Mouse (Mus musculus) heart, postnatal 4 days (tissue): Measurements from ENCODE around the gene B3galt1. TPM values are rescaled to one million over a fixed set of nuclear protein-coding genes. Genes with fewer than 3 reads are reported as not detected.

ENCODE experiments used
- DNase-seq: peaks from one replicate; pipeline ENCODE4 v3.0.0; 2021
- total RNA-seq, 2 experiments: library from RNA; stranded (reverse); gene quantifications; 2 replicates each; pipeline ENCODE4 v1.2.3; 2021

Gene B3galt1
- 1 to 10 TPM; 6.6 to 6.7 TPM for total RNA-seq

DNA sequence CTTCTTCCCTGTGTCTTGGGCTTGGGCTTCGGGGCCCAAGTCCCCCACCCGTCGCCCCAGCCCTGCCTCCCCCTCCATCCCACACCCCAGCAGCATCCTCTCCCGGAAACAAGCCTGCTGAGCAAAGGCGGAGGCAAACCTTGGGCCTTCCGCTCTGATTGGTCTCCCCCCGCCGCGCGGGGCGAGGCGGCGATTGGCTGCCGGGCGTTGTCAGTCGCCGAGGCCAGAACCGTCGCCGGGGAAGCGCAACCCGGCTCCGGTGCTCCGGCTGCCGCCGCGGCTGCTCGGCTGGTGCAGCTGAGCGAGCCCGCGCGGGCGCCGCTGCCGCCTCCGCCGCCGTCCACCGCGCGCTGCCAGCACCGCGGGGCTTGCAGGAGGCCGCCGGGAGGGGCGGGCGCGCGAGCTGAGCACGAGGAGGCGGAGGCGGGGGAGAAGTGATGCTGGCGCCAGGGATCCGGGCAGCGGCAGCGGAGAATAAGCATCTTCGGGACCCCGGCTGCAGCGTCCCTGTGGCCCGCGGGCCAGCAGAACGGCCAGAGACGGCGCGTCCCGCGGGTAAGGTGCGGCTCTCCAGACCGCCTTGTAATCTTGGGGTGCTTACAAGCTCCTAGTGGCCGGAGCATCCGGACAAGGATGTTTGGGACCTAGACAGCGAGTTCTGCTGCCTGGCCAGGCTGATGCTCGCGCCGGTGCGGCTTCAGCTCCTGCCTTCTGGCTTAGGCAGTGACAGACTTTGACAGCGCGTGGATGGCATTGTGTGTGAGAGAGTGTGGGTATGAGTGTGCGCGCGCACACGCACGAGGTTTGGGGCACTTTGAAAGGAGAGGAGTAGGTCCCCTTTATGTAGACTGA lies at the start of gene B3galt1:
B3galt1 (plus strand) TSS at position 392 of the 852 bp plus-strand sequence.
- peak; percentile 87 for DNase-seq

DNA sequence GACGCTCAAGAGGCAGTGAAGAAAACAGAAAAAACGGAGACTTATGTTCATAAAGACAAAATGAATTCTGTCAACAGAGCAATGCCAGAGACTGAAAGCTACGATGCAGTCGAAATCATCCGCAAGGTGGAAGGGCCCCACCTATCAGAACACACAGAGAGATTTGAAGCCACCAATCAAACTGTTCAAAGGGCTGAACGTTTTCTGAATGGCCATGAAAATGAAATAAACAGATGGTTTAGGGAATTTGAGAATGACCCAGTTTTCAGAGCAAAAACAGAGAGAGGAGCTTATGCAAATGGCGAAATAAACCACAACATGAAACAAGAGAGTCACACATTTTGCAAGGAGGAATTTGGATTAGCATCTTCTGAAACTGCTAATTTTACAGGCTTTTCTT lies 49.3 kb upstream of the B3galt1 start:
- DNase-seq = no peak

DNA sequence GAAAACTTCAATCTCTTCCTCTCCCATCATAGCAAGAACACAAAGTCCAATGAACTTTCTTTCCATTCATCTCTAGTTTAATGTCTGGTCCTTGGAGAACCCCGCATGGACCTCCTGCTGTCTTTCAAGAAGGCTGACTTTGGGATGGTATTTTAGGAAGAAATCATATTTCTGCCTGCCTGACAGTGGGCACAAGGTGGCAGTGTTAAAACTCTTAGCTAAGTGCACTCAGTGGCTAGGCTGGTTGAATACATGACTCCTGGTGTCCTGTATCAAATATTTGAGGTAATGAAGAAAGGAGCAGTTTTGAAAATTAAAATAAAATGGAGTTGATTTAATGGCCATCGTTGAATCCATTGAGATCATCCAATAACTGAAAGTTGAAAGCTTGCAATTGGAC lies 30.3 kb upstream of the B3galt1 start:
- no peak for DNase-seq

DNA sequence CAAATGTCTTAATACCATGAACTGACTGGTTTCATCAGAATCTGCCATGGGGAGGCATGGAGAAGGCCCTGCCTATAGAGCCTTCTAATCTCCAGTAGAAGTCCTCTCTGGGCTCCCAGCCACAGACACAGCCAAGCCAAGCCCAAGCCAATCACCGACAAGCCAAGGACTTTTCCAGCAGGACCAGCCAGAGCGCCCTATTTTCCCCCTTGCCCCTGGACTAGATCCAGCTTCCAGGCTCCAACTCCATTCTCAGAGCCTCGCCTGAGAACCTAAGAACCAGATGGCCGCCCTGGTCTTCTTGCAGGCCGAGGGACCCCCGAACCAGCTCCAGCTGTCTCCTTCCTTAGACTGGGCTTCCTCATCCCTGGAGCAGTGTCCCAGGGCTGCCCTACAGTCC lies 26.2 kb upstream of the B3galt1 start:
- no peak for DNase-seq

DNA sequence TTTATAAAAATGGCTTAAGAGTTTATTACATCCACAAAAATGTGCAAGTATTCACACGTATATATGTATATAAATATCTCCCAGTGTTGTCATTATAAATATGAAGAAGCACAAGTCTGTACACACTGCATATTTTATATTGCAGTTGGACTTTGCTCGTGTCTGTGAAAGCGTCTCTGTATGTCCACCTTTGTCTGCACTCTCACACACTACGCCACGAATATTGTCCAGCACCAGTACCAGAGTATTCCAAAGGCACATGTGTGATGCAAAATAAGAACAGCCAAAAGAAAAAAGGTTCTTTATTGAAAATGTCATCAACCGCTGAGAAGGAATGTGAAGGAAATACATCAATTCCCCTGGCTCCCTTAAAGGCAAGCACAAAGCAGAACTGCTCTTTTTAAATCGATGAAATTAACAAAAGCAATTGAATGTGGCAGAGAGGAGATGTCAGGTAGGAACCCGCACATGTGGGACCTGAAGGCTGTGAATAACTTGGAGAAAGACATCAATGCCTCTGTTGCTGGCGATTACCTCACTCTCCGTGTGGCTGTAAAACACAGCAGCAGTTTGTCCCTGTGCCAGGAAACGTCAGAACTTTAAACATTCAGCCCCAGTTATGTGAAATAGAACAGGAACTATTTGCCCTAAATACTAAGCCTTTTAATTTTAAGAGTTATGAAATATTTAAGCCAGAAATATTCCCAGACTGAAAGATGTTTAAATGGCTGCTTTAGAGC lies 23.5 kb upstream of the B3galt1 start:
- no peak for DNase-seq

DNA sequence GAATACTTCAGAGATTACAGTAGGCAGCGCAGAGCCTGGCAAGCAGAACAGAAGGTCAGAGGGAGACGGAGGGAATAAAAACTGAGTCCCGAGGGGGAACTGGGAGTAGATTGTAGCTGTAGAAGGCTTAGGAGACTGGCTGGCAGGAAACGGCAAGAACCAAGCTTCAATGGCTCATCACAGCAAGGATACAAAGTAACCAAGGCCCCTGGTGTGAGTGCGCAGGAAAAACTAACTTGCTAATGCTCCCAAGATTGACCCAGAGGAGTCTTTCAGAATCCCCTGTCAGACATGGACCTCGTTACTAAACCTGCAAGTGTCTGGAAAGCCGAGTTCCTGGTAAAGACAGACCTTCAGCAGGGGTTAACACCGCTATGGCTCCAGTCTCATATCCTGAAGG lies 21.2 kb upstream of the B3galt1 start:
- DNase-seq = no peak

DNA sequence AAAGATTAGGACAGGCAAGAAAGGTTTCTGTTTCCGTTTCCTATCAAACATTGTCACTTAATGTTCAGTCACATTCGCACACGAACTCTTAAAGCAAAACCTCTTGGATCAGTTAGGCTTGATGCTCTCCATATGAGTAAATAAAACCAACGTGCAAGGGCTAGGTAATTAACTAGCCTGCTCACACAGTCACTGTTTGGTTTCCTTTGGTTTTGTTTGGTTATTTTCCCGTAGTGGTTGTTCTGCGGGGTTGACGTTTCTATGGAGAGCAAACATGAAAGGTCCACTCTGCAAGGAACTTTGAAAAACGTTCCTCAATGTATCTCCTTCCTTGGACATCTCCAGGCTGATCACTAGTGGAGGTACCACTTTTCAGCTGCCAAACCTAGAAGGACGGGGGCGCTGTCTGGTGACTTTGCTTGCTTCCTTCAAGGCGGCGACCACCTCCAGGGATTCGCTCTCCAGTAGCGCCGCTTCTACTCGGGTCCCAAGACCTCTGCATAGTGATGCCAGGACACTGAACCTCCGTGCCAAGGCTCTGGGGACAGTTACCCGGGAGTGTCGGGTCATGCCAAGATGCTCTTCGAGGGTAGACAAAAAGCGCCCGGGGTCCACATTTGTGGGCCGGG lies 706 bp upstream of the B3galt1 start:
- DNase-seq = peak; percentile 42

DNA sequence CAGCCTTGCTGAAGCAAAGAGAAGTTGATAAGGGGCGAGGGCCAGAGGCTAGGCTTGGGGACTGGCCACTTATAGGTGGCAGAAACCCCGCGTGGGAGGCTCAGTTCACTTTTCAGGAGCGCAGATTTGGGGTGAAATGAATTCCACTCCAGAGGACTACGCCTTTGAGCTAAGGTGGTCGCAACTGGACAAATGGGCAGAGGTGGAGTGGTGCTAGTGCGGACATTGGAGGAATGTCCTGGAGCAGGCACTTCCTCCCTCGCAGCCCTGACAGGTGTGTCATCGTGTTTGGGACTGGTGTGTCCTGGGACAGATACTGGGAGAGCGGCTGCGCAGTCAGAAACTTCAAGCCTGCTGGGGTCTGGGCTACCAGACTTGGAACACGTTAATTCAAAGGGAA lies 895 bp downstream of the B3galt1 start:
- peak; percentile 7 for DNase-seq

DNA sequence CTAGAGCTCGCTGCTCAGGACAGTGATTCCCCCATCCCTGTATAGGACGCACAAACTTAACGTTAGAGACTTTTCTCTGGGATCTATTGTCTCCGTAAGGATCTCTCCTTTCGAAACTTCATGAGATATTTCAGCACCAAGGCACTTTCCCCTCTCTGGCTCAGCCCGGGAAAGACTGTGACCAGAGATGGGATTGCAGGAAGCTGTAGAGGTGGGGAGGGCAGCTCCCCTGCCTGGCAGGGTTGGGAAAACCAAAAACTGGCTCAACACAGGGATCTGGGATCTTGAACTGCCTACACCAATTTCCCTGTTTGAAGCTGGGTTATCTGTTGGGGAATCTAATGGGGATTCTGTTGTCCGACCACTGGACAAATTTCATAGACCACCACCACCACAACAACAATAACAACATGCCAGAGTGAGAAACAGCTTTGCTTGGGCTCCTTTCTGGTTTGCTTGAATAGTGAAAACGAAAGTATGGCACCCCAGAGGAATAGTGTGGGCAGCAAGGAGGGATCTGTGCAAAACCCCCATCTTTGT lies 1.5 kb downstream of the B3galt1 start:
- no peak for DNase-seq

DNA sequence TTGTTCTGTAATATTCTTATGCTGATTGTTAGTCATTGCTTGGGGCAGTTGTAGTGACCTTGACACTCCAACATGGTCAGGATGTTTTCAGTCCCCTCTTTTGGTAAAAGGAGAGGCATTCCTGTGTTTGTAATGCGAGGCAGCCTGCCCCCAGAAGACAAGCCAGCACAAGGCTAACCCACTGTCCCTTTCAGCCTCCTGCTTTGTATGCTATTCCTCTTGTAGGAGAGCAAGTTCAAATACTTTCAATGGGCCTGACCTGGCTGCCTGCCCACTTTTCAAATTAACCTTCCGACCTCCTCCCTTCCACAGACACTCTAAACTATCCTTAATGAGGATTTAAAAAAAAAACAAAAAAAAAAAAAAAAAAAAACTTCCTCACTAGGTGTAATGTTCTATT lies 11.0 kb downstream of the B3galt1 start:
- no peak for DNase-seq

DNA sequence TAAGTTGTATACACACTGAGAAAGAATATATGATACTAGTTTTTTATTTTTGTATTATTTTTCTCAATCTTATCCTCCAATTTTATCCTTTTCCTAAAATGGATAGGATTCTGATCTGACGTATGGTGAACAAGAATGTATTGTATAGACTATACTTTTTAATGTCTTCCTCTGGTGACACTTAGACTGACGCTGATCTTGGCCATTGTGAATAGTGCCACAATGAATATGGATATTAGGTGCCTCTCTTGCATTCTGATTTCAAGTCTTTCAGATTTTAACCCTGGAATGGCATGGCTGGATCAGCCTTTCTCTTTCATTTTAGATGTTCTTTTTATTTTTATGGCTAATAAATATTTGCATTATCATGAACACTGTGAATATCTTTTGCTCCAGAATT lies 17.4 kb downstream of the B3galt1 start:
- no peak for DNase-seq

DNA sequence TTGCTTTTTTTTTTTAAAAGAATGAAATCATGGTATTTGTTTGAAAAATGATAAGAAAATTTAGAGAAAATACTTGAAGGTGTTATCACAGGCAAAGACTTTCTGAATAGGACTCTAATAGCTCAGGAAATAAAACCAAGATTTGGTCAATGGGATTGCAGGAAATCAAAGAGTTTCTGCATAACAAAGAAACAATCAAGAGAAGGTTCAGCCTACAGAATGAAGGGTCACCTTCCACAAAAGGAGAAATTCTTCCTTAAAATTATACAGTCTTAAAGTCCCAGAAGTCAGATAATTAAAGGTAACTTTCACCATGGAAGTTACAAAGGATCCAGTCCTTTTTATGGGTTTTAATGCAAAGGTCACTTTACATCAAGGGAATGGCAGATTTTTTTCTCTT lies 24.7 kb downstream of the B3galt1 start:
- no peak for DNase-seq

DNA sequence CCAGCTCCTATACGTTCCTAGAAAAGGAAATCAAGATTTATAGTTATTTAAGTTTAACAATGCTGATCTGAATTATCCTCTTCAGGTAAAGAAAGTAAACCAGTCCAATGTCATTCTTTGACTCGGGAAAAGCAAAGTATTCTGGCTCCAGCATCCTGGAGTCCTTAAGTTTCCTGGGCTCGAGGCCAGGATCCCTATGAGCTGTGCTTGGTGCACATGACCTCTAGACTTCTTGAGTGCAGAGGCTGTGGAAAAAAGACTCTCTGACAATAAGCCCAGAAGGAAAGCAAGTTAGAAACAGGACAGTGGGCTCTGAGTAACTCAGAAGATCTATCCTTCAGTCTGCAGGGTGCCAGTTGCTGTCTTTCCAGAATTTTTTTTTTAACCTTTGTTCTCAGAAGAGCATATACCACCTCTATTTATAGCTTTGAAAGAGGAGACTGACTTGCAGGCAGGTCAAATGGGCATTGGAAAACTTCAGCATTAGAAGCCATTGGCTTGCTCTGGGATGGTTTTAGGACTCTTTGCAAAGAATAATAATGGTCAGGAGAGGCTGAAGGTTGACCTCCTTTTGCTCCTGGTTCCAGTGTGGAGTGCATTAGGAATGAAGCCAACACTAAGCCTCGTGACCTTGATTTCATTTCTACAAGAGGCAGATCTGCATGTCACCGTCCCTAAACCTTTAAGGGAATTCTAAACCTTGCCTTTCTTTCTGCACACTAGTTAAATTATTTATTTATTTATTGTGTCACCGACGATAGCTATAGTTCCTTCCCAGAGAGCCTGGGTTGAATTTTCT lies 26.4 kb downstream of the B3galt1 start:
- peak; percentile 63 for DNase-seq

DNA sequence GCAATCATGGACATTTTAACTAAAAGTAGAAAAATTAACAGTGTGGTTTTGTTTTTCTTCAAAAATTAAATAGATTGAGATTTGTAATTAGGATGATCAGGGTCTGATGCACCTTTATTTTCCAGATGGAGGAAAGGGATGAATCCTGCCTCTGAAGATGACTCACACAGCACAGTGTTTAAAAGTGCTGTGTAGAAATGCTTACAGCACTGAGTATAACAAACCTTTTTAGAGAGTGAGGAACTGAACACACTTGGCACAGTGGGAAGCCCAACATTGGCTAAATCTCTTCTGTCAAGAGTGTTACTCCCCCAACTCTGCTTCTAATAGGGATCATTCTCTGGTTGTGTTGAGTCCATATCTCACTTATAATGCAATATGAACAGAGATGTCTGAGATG lies 57.2 kb downstream of the B3galt1 start:
- DNase-seq = no peak

DNA sequence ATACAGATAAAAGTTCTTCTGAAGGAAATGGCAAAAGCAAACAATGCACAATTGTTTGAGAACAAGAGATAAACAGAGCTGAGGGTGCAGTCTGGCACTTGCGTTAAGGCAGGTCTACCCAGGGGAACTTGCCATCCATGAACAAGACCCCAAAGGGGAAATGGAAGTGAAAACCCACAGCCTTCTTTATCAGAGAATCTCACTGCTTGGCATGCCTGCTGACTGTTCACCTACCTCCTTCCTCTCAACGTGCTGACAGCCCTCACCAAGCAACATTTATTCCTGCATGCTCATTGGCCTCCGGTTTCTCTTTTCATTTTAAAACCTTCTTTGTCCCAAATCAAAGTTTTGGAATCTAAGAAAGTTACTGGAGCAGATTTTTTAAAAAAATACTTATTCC lies 62.0 kb downstream of the B3galt1 start:
- no peak for DNase-seq

DNA sequence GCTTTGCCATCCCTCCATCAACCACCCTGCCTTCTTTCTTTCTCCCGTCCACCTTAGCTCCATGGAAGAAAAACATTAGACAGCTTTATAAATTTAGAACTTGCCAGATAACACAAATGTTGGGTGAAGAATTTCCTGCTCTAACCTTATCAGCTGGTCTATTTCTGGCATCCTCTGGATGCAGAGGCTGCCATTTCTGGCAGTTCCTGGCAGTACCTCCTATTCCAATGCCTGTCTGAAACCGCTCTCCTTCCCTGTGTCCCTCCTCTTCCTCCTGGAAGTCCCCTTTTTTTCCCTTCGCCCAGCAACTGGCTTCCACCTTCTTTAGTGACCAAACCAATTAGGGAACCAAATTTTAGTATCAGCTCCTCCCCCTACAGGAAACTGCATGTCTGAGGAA lies 62.6 kb downstream of the B3galt1 start:
- peak; percentile 34 for DNase-seq

DNA sequence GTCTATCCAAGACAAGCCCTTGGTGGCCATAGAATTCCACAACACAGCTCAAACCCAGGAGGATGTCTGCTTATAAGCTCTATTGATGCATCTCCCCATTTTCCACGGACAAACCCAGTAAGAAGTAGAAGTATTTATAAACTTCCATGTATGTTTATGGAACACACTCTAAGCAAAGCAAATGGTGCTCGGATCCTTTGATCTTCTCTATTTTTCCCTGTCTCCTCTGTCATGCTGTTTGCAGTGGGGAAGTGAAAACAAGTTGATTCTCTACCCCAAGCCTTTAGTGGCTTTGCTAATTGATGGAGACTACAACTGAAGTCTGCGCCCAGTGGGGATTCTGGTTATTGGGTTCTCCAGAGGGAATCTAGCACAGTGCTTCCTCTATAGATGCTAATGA lies 89.2 kb downstream of the B3galt1 start:
- DNase-seq = no peak

DNA sequence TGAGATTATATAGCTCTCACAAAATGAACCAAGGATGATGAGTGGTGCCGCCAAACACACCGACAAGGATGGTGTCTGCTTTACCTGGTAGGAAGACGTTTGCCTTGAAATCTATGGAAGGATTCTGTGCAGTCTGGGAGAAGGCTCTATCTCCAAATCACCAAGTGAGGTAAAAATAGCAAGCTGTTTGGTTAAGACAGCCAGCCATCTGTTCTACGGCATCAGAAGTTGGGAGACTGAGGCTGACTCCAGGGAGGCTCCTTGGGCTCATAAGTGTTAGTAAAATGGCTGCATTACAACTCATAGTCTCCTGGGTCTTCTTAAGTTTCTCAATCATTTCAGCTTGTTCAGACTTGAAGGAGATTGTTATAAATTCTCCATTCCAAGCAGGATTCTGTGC lies 91.7 kb downstream of the B3galt1 start:
- no peak for DNase-seq

DNA sequence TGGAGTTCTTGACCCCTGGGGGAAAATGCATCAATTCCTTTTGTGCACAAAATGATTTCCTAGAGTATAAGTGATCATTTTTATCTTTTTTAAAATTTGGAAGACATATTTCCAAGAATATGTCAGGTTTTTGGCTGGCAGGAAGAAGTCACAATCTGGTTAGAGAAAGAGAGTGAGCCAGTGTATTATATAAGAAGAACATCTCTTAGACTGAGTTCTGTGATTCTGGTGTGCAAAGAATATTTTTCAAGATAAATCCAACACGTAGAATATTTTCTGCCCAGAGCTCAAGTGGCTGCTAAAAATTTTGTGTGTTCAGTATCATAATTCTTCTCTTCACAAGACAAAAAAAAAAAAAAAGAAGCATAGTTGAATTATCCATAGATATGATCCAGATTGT lies 92.4 kb downstream of the B3galt1 start:
- DNase-seq = no peak

DNA sequence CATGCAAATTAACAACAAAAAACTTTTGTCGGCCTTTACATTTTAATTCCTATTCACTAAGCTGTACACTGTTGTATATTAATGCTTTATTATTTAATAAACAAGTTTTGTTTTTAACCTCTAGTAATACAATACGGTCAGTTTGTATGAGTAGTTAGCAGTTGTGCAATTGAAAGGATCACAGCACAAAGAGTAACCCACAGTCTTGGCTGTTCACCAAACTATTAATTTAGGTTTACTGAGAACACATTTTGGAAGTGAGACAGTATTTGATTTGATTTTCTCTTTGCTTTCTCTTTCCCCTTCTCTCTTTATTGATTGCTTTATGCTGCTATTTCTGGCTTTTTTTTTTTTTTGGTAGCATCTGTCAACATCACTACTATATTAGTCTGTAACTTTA lies 106.0 kb downstream of the B3galt1 start:
- DNase-seq = no peak

DNA sequence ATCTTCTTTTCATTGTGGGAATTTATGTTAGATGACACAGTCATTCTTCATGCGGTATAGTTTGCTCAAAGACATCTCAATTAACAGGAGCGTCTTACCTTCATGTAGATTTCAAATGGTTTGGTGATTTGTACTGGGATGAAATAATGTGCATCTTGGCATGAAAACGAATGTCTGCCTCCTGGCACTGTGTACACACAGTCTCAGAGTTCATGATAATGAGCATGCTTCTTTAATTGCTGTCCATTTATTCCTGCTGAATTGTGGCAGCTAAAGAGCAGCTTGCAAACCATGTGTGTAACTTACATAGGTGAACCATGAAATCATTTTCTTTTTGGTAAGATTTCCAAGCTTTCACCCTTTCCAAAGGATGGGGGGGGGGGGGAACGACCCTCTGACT lies 112.0 kb downstream of the B3galt1 start:
- no peak for DNase-seq

DNA sequence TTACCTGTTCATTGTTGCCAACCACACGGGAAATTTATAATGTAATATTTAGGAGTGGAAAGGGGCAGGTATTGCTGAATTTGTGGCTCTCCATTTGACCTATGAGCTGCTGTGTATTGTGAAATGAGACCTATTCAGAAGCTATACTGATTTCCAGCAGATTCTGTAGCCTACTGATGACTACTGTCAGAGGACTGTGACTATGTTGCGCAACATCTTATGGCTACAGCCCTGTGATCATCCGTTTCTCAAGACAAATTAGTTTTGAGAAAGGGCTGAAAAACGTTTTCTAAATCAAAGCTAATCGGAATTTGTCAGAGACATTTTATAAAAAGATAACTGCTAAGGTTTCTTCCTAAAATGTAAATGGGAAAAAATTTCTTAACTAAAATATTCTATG lies 158.6 kb downstream of the B3galt1 start:
- no peak for DNase-seq
